Mouse (Mus musculus) midbrain, postnatal 0 days (tissue): ENCODE measurements around the gene Kifc5b. TPM values are rescaled to one million over a fixed set of nuclear protein-coding genes. Genes with fewer than 3 reads are reported as not detected.
A peak's percentile ranks its signal among the peaks of the same experiment; 100 is the strongest.
"Not testable (repeated sequence)": the region's sequence is repeated elsewhere in the genome, so short reads cannot be mapped to it uniquely, and the experiment has no call there.

Source experiments
- ATAC-seq: fragments of 200-750 bp; cut with Nextera tagmentation; 2 replicates; pipeline ENCODE4 v1.8.0; 2017; ENCODE audit warnings: moderate number of reproducible peaks, mild to moderate bottlenecking, moderate TSS enrichment, moderate library complexity; ENCODE audit not compliant: low FRiP score
- DNase-seq: peaks from one replicate; pipeline ENCODE4 v3.0.0-alpha.2; 2015; ENCODE audit warnings: low spot score
- H3K27ac ChIP-seq: fragments of 300-500 bp; sonication (generic); 2 replicates; pipeline ENCODE4 v1.5.1; 2014; ENCODE audit warnings: low read depth, mild to moderate bottlenecking, low read length, mixed read lengths
- H3K27me3 ChIP-seq: fragments of 300-500 bp; sonication (generic); 2 replicates; pipeline ENCODE4 v1.6.1; 2014; ENCODE audit warnings: low read length, control low read depth, mixed read lengths; ENCODE audit not compliant: insufficient read depth
- H3K36me3 ChIP-seq: fragments of 300-500 bp; sonication (generic); 2 replicates; pipeline ENCODE4 v1.6.1; 2014; ENCODE audit warnings: low read length, control low read depth, mixed read lengths; ENCODE audit not compliant: insufficient read depth
- H3K4me1 ChIP-seq: fragments of 300-500 bp; sonication (generic); 2 replicates; pipeline ENCODE4 v1.6.1; 2014; ENCODE audit warnings: mild to moderate bottlenecking, control low read depth, antibody characterized with exemption, low read length, mixed read lengths; ENCODE audit not compliant: insufficient read depth
- H3K4me2 ChIP-seq: fragments of 300-500 bp; sonication (generic); 2 replicates; pipeline ENCODE4 v1.6.1; 2014; ENCODE audit warnings: low read depth, mild to moderate bottlenecking, low read length, mixed read lengths; ENCODE audit not compliant: poor library complexity, severe bottlenecking
- H3K4me3 ChIP-seq: fragments of 300-500 bp; sonication (generic); 2 replicates; pipeline ENCODE4 v1.5.1; 2014; ENCODE audit warnings: low read depth, mild to moderate bottlenecking, low read length, moderate library complexity
- H3K9ac ChIP-seq: fragments of 300-500 bp; sonication (generic); replicated peaks from 2 replicates; pipeline ENCODE4 v1.6.1; 2014; ENCODE audit warnings: mild to moderate bottlenecking, low read length, moderate library complexity, mixed read lengths; ENCODE audit not compliant: poor library complexity, severe bottlenecking
- H3K9me3 ChIP-seq: fragments of 300-500 bp; sonication (generic); 2 replicates; pipeline ENCODE4 v1.6.1; 2016; ENCODE audit warnings: low read length, control low read depth
- CTCF ChIP-seq: IDR thresholded peaks from 2 replicates; pipeline ENCODE4 v1.5.1; 2016; ENCODE audit warnings: antibody characterized with exemption, mild to moderate bottlenecking
- WGBS: fragments of 180-500 bp; shearing (Covaris S2); extraction: QIAGEN DNeasy Blood & Tissue Kit; methylation state at CpG from one replicate; pipeline ENCODE4 v1.1.7; 2014; 5-methylcytosine and 5-hydroxymethylcytosine counted together
- polyA plus RNA-seq: library from polyadenylated mRNA; unstranded; fragments of >200 nt; fragmentation: Nextera tagmentation; extraction: Ambion mirVana; gene quantifications from 2 replicates; pipeline ENCODE4 v1.2.1, GENCODE M21; 2015
- total RNA-seq: library from RNA; depleted of rRNA; stranded (reverse); fragments of >200 nt; gene quantifications from 2 replicates; pipeline ENCODE4 v1.2.3, GENCODE M21; 2014

Kifc5b gene
- total and polyA plus RNA-seq, 2 experiments from 2014 or later = 1.9 to 4.7 TPM

DNA sequence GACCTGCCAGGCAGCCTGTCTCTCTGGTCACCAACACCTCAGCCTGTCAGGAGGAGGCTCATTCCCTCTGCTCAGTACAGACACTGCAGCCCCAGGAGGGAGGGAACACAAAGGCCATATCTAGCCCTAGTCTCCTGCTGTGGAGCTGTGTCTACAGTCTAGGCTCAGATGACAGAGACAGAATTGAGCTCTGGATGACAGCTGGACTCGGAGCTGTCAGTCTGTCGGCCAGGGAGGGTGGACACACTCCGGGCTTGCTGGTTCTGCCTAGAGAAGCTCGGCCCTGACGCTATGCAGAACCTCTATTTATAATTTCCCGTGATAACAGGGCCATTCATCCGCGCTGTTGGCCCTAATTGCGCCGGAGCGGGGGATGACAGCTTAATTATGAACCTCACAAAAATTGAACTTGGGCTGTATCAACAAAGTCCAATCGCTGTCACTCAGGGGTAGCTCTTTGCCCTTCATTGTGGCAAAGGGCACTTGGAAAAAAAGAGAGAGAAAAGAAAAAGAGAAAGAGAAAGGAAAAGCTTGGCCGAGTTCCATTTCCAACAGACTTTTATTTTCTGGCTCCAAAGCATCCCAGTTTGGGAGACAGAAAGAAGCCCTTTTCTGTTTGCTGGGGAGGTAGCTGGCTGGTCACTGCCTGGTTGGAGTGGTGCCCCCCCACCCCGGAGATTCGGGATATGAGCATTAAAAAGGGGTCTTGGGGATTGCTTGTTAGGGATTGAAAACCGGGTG, 24.1 kb upstream of the Kifc5b start:
- Histone ChIP-seq H3K36me3 (no peaks in the 10 kb centered on the region), H3K27me3 (no peaks in the 10 kb centered on the region), H3K9ac (no peak overlapping the region), H3K4me3 (no peak overlapping the region), H3K9me3 (no peaks in the 10 kb centered on the region), H3K27ac (no peak overlapping the region), H3K4me1 (no peaks in the 10 kb centered on the region; the same call in 1 of the 2 replicates), H3K4me2 (no peak overlapping the region)
- DNase-seq = no peak
- WGBS = 38% methylated on average over 16 of the region's 16 CpGs
- TF ChIP-seq CTCF = no peak
- no peak for ATAC-seq

DNA sequence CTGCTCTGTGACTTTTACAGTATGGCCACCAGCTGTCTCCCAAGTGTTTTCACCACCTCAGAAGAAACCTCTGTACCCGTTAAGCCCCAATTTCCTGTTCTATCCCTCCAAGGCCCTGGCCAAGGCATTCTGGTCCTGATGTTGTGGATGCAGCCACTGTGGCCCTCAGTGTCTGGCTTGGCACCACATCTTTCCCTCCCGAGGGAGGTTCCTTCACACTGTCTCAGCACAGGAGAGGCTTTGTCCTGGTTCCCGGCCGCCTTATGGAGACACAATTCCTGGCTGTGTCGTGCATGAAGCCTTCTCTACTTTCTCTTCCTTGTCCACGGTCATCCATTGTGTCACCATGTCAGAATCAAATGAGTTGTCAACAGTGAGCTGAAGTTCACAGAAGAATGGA, 23.4 kb upstream of the Kifc5b start:
- Histone ChIP-seq H3K36me3 (no peaks in the 10 kb centered on the region), H3K9ac (no peak overlapping the region), H3K27me3 (no peaks in the 10 kb centered on the region), H3K4me2 (no peak overlapping the region), H3K9me3 (no peaks in the 10 kb centered on the region), H3K4me3 (no peak overlapping the region), H3K27ac (no peak overlapping the region), H3K4me1 (no peaks in the 10 kb centered on the region; the same call in 1 of the 2 replicates)
- ATAC-seq (no peak), DNase-seq (no peak)
- no peak for TF ChIP-seq CTCF
- 49% methylated on average over 6 of the region's 6 CpGs for WGBS

DNA sequence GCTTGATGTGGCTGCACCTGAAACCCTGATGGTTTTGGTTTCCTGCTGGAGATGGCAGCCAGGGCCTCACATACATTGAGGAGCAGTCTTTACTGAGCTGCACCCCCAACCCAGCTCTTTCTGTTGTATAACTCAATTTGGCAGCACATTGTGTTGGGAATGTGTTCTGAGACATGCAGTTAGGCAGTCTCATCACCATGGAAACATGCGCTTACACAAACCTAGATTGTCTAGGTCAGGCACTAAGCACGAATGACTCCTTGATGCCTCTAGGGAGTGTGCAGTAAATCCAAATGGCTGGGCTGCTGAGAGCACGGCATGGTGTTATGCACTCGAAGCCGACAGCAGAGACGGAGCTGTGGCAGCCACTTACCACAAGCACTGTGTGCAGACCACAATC, 22.5 kb upstream of the Kifc5b start:
- H3K9me3 ChIP-seq = no peaks in the 10 kb centered on the region
- TF ChIP-seq CTCF = no peak
- H3K36me3 ChIP-seq = no peaks in the 10 kb centered on the region
- no peak overlapping the region for H3K4me2 ChIP-seq
- H3K4me1 ChIP-seq = no peaks in the 10 kb centered on the region; the same call in 1 of the 2 replicates
- no peak overlapping the region for H3K4me3 ChIP-seq
- H3K27ac ChIP-seq = no peak overlapping the region
- no peaks in the 10 kb centered on the region for H3K27me3 ChIP-seq
- WGBS = 71% methylated on average over 6 of the region's 6 CpGs
- DNase-seq = peak; percentile 43
- H3K9ac ChIP-seq = no peak overlapping the region
- no peak for ATAC-seq

DNA sequence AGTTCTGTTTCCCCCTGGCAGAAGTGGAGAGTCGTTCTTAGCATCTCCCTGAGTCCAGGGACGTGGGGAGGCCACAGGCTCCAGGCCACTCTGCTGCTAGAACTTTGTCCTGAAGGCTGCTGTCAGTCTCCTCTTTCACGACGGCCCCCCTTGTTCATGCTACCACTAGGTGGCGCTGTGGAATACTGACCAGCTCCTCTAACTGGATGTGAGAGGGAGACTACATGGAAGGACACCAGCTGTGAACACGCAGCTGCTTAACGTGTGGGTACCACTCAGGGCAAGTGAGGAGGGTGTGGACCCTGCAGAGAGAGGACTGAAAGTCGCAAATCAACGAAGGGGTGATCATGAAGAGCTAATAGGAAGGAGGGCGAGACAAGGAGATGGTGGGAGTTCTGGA, 21.3 kb upstream of the Kifc5b start:
- Histone ChIP-seq H3K27me3 (no peaks in the 10 kb centered on the region), H3K4me3 (no peak overlapping the region), H3K4me1 (no peaks in the 10 kb centered on the region; the same call in 1 of the 2 replicates), H3K9me3 (no peaks in the 10 kb centered on the region), H3K27ac (no peak overlapping the region), H3K9ac (no peak overlapping the region), H3K4me2 (no peak overlapping the region), H3K36me3 (no peaks in the 10 kb centered on the region)
- ATAC-seq (no peak), DNase-seq (peak; percentile 63)
- WGBS = 13% methylated on average over 10 of the region's 10 CpGs
- TF ChIP-seq CTCF = peak; percentile 83

DNA sequence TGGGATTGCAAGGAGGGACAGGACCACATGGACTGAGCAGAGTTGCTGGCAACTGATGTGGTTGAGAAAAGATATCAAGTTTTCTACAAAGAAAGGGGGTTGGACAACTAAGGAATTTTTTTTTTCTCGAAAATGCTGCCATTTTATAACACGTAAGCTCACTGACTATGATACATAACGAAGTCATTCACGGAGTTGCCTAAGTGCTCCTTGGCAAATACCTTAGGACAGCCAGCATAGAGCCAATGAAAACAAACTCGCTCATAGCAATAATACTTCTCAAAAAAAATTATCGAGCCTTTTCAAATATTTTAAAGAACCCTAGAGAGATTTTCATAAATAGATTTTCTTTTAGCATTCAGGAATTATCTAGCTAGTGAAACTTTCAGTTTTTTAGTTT, 16.0 kb upstream of the Kifc5b start:
- no peak for TF ChIP-seq CTCF
- no peak for DNase-seq
- H3K9me3 ChIP-seq = no peaks in the 10 kb centered on the region
- H3K4me1 ChIP-seq = no peaks in the 10 kb centered on the region
- H3K27ac ChIP-seq = no peak overlapping the region
- no peaks in the 10 kb centered on the region for H3K27me3 ChIP-seq
- no peak overlapping the region for H3K4me2 ChIP-seq
- no peaks in the 10 kb centered on the region for H3K36me3 ChIP-seq
- no peak overlapping the region for H3K9ac ChIP-seq
- WGBS = 77% methylated on average over 6 of the region's 6 CpGs
- ATAC-seq = no peak
- no peak overlapping the region for H3K4me3 ChIP-seq

DNA sequence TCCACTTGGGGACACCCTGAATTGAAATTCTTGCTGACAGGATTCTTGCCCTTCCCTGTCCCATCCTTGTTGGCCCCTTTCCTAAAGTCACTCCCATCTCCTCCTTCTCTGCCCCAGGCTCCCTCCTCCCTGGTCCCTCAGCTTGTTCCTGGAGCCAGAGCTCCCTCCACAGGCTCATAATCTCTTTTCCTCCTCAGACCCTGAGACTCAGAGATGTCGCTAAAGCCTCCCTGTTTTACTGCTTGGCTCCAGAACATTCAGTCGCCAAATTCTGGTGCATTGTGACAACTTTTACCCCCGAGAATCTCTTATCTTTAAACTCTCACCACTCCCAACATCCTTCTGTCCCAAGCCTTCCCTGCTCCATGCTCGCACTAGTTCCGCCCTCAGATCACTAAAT, 12.6 kb upstream of the Kifc5b start:
- DNase-seq = no peak
- H3K4me2 ChIP-seq = no peak overlapping the region
- H3K27ac ChIP-seq = no peak overlapping the region
- H3K27me3 ChIP-seq = no peaks in the 10 kb centered on the region
- no peaks in the 10 kb centered on the region for H3K9me3 ChIP-seq
- no peaks in the 10 kb centered on the region for H3K36me3 ChIP-seq
- ATAC-seq = no peak
- no peak overlapping the region for H3K9ac ChIP-seq
- H3K4me3 ChIP-seq = no peak overlapping the region
- no peaks in the 10 kb centered on the region for H3K4me1 ChIP-seq
- 57% methylated on average over 5 of the region's 5 CpGs for WGBS
- no peak; the same call in 1 of the 2 replicates for TF ChIP-seq CTCF

DNA sequence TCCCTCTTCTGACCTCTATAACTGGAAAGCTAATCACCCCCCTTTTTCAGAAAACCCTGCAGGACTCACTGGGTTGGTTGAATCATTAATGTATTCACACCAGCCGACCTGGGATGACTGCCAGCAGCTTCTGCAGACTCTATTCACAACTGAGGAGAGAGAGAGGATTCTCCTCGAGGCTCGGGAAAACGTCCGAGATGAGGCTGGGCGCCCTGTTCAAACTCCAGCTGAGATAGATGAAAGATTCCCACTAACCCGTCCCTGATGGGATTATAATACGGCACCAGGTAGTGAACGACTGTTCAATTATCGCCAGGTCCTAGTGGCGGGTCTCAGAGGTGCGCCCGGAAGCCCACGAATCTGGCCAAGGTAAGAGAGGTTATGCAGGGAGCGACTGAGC, 9.4 kb upstream of the Kifc5b start:
- H3K4me2 ChIP-seq, H3K4me3 ChIP-seq, ATAC-seq, H3K27ac ChIP-seq, H3K27me3 ChIP-seq, H3K4me1 ChIP-seq, DNase-seq, H3K36me3 ChIP-seq, H3K9ac ChIP-seq, H3K9me3 ChIP-seq: not testable (repeated sequence)
- WGBS = 66% methylated on average over 14 of the region's 15 CpGs
